Mouse (Mus musculus): ENCODE data around the gene Cyld. TPM values are rescaled to one million over a fixed set of nuclear protein-coding genes. Genes with fewer than 3 reads are reported as not detected.

The Cyld gene
- polyA plus RNA-seq, 1 experiment from 2014 or later: 5.8 TPM

GRCm38 (mm10) chr8:88793746-88794614 is 97.2 kb downstream of the Cyld start:
- Histone ChIP-seq H3K4me3 (replicated peaks) (no peak overlapping the region), H3K36me3 (no peaks in the 10 kb centered on the region), H3K4me2 (no peak overlapping the region), H3K27me3 (no peaks in the 10 kb centered on the region), H3K27ac (no peak overlapping the region), H3K9me3 (replicated peaks) (no peaks in the 10 kb centered on the region), H3K9ac (no peak overlapping the region), H3K4me1 (replicated peaks) (no peaks in the 10 kb centered on the region)
- 79% methylated on average over 24 of the region's 24 CpGs for WGBS (ENCODE audit: insufficient replicate concordance)
- ATAC-seq (ENCODE audit: low read depth) (no peak), DNase-seq (no peak)

GRCm38 (mm10) chr8:88794615-88794907 is 97.7 kb downstream of the Cyld start:
- ATAC-seq (ENCODE audit: low read depth) (no peak), DNase-seq (no peak)
- no peaks in the 10 kb centered on the region for H3K36me3 ChIP-seq
- H3K9ac ChIP-seq: no peak overlapping the region
- no peak overlapping the region for H3K4me3 ChIP-seq (replicated peaks)
- no peak overlapping the region for H3K27ac ChIP-seq
- WGBS (ENCODE audit: insufficient replicate concordance): 63% methylated on average over 7 of the region's 7 CpGs
- H3K27me3 ChIP-seq: no peaks in the 10 kb centered on the region
- H3K9me3 ChIP-seq (replicated peaks): no peaks in the 10 kb centered on the region
- H3K4me2 ChIP-seq: no peak overlapping the region
- H3K4me1 ChIP-seq (replicated peaks): no peaks in the 10 kb centered on the region

GRCm38 (mm10) chr8:88795896-88796295 is 99.1 kb downstream of the Cyld start:
- no peaks in the 10 kb centered on the region for H3K36me3 ChIP-seq
- H3K9ac ChIP-seq: no peak overlapping the region
- ATAC-seq (ENCODE audit: low read depth): no peak
- H3K9me3 ChIP-seq (replicated peaks): no peaks in the 10 kb centered on the region
- H3K4me1 ChIP-seq (replicated peaks): no peaks in the 10 kb centered on the region
- H3K27me3 ChIP-seq: no peaks in the 10 kb centered on the region
- 63% methylated on average over 5 of the region's 5 CpGs for WGBS (ENCODE audit: insufficient replicate concordance)
- H3K4me3 ChIP-seq (replicated peaks): no peak overlapping the region
- no peak for DNase-seq
- H3K4me2 ChIP-seq: no peak overlapping the region
- H3K27ac ChIP-seq: no peak overlapping the region

GRCm38 (mm10) chr8:88796651-88797050 is 99.8 kb downstream of the Cyld start:
- Histone ChIP-seq H3K9ac (no peak overlapping the region), H3K4me3 (replicated peaks) (no peak overlapping the region), H3K9me3 (replicated peaks) (no peaks in the 10 kb centered on the region), H3K4me2 (no peak overlapping the region), H3K4me1 (replicated peaks) (no peaks in the 10 kb centered on the region), H3K27me3 (no peaks in the 10 kb centered on the region), H3K27ac (no peak overlapping the region), H3K36me3 (no peaks in the 10 kb centered on the region)
- DNase-seq (no peak), ATAC-seq (ENCODE audit: low read depth) (no peak)
- 81% methylated on average over 9 of the region's 9 CpGs for WGBS (ENCODE audit: insufficient replicate concordance)

Other genes starting within 250 kb of the Cyld start
- 1.9 and 2.2 TPM in 2 replicates for gene Nkd1, start 175.7 kb upstream of the Cyld start, polyA plus RNA-seq (2015; fragmentation: Nextera tagmentation; extraction: Ambion mirVana)
- gene Snx20, start 60.9 kb upstream of the Cyld start, polyA plus RNA-seq (2015; fragmentation: Nextera tagmentation; extraction: Ambion mirVana): 2.5 and 2.7 TPM in 2 replicates
- 0.02 TPM in 1 of 2 replicates, not detected in the other for gene Nod2, start 49.7 kb upstream of the Cyld start, polyA plus RNA-seq (2015; fragmentation: Nextera tagmentation; extraction: Ambion mirVana)

Data from liver, embryonic 13.5 days (tissue).